Mouse (Mus musculus): ENCODE measurements around the gene Hmg20b. TPM values are rescaled to one million over a fixed set of nuclear protein-coding genes. Genes with fewer than 3 reads are reported as not detected.

Hmg20b gene
- polyA plus RNA-seq, 1 experiment from 2014 or later, result 29.9 TPM

DNA sequence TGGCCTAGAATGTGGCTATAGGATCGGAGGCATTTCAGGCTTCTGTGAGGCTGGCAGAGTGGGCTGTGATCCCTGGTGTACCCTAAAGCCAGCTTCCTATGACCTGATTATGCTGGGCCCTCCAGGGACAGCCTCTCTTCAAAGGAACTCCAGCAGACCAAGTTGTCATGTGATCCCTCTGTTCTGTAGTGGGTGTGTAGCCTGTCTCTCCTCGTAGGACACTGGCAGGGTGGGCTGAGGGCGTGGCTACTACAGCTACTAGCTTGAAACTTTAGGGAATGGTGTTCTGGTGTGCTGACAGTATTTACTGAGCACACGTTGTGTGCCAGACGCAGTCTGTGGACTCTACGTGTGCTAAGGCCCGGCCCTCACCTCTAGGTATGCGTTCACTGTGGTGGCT is 10.4 kb upstream of the Hmg20b start:
- Histone ChIP-seq H3K4me3 (ENCODE audit: low read depth, low read length) (no peak overlapping the region), H3K36me3 (ENCODE audit: control insufficient read depth, insufficient read depth, low read length) (no peaks in the 10 kb centered on the region), H3K9me3 (ENCODE audit: control insufficient read depth, low read length) (no peaks in the 10 kb centered on the region), H3K4me1 (ENCODE audit: control insufficient read depth, insufficient read depth, low read length) (peaks cover 16% of the 10 kb centered on the region; the same call in 1 of the 2 replicates), H3K9ac (replicated peaks; ENCODE audit: low read depth, low read length) (no peak overlapping the region), H3K27ac (ENCODE audit: low read depth, low read length) (no peak overlapping the region), H3K27me3 (ENCODE audit: control insufficient read depth, insufficient read depth, low read length) (0 out of 2 replicates have a peak, but pooled peaks cover 3% of the 10 kb centered on the region), H3K4me2 (ENCODE audit: low read depth, low read length) (no peak overlapping the region)
- WGBS, result 70% methylated on average over 8 of the region's 8 CpGs
- no peak for ATAC-seq (ENCODE audit: low read depth)

DNA sequence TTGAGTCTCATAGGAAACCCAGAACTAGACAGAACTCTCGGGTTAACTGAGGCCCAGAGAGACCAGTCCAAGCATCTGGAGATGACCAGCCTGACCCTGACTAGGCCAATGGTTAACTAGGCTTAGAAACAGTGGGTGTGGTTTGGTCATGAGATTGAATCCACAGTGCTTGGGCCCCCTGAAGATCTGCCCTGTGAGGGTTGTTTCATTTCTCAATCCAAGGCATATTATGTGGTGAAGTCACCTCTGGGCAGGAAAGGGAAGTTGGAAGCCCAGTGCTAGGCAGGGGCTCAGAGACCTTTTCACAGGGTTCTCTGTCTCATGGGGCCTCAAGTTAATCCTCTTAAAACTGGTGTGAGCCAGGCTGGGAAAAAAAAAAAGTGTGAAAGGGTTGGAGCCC is 8.6 kb upstream of the Hmg20b start:
- Histone ChIP-seq H3K27me3 (ENCODE audit: control insufficient read depth, insufficient read depth, low read length) (0 out of 2 replicates have a peak, but pooled peaks cover 3% of the 10 kb centered on the region), H3K36me3 (ENCODE audit: control insufficient read depth, insufficient read depth, low read length) (no peaks in the 10 kb centered on the region), H3K4me3 (ENCODE audit: low read depth, low read length) (0 out of 2 replicates have a peak overlapping the region, but pooled peaks have one; percentile 67), H3K9ac (replicated peaks; ENCODE audit: low read depth, low read length) (0 out of 2 replicates have a peak overlapping the region, but pooled peaks have one; percentile 75), H3K9me3 (ENCODE audit: control insufficient read depth, low read length) (no peaks in the 10 kb centered on the region), H3K4me1 (ENCODE audit: control insufficient read depth, insufficient read depth, low read length) (peaks cover 9% of the 10 kb centered on the region; the same call in 1 of the 2 replicates), H3K27ac (ENCODE audit: low read depth, low read length) (no peak overlapping the region), H3K4me2 (ENCODE audit: low read depth, low read length) (peak overlapping the region; percentile 85; the same call in 1 of the 2 replicates)
- ATAC-seq (ENCODE audit: low read depth), result no peak
- WGBS, result 70% methylated on average over 1 of the region's 1 CpGs

DNA sequence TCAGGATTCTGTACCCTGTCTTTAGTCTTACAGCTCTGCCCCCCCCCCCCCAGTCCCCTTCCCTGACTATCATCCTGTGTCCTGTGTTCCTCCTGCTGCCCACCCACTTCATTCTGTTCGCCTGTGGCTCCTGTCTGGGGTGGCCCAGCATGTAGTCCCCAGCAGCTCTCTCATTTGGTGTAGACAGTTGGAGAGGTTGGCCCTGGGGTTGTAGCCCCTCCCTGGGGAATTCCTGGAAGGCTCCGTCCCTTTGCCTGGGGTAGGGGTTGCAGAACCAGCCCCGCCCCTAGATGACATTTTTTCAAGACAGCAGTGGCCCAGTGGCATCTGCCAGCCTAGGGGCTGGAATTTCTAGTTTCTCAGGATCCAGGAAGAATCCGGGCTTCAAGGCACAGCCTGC is 7.9 kb upstream of the Hmg20b start:
- 33% methylated on average over 4 of the region's 4 CpGs for WGBS
- Histone ChIP-seq H3K4me2 (ENCODE audit: low read depth, low read length) (peak overlapping the region; percentile 85), H3K9ac (replicated peaks; ENCODE audit: low read depth, low read length) (peak overlapping the region; percentile 75), H3K4me1 (ENCODE audit: control insufficient read depth, insufficient read depth, low read length) (0 out of 2 replicates have a peak, but pooled peaks cover 6% of the 10 kb centered on the region), H3K9me3 (ENCODE audit: control insufficient read depth, low read length) (no peaks in the 10 kb centered on the region), H3K27me3 (ENCODE audit: control insufficient read depth, insufficient read depth, low read length) (0 out of 2 replicates have a peak, but pooled peaks cover 3% of the 10 kb centered on the region), H3K36me3 (ENCODE audit: control insufficient read depth, insufficient read depth, low read length) (no peaks in the 10 kb centered on the region), H3K4me3 (ENCODE audit: low read depth, low read length) (peak overlapping the region; percentile 67), H3K27ac (ENCODE audit: low read depth, low read length) (no peak overlapping the region)
- ATAC-seq (ENCODE audit: low read depth), result no peak

DNA sequence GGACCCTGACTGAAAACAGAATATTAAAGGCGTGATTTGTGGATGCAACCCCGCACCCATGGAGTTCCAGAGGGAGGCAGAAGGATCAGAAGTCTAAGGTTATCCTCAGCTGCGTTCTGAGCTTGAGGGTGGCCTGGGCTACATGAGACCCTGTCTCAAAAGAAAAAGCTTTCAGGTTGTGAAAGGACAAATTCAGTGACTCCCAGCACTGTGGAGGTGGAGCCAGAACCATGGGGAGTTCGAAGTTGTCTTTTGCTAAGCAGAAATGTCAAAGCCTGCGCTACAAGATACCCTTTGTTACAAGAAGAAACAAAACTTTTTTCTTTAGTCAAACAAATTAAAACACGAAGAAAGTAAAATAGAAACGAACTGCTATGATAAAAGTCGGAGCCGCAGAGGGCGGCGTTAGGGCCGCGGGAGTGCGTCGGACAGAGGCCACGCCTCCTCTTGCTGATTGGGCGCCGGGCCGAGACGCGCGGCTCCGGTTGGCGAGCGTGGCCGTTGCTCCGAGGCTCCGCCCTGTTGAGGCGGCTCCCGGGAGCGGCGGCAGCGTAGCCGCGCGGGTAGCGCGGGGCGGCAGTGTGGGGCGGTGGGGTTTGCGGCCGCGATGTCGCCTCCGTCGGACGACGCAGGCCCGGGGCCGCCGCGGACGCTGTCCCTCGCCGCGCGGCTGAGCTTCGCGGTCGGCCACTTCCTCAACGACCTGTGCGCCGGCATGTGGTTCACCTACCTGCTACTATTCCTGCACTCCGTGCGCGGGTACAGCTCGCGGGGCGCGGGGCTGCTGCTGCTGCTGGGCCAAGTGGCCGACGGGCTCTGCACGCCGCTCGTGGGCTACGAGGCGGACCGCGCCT is 6.9 kb upstream of the Hmg20b start, which contains the start of gene Mfsd12:
Mfsd12 (plus strand) TSS at position 501 of the 854 bp plus-strand sequence.
- peak within 1 kb of the TSS; percentile 85 for H3K4me2 ChIP-seq (ENCODE audit: low read depth, low read length)
- 2% methylated on average over 66 of the region's 79 CpGs for WGBS
- H3K27me3 ChIP-seq (ENCODE audit: control insufficient read depth, insufficient read depth, low read length), result no peaks in the 10 kb centered on the region
- H3K4me3 ChIP-seq (ENCODE audit: low read depth, low read length), result peak within 1 kb of the TSS; percentile 67
- H3K9me3 ChIP-seq (ENCODE audit: control insufficient read depth, low read length), result no peaks in the 10 kb centered on the region
- 0 out of 2 replicates have a peak, but pooled peaks cover 6% of the 10 kb centered on the region for H3K4me1 ChIP-seq (ENCODE audit: control insufficient read depth, insufficient read depth, low read length)
- ATAC-seq (ENCODE audit: low read depth), result peak; percentile 92
- no peak within 1 kb of the TSS for H3K27ac ChIP-seq (ENCODE audit: low read depth, low read length)
- peak within 1 kb of the TSS; percentile 75 for H3K9ac ChIP-seq (replicated peaks; ENCODE audit: low read depth, low read length)
- H3K36me3 ChIP-seq (ENCODE audit: control insufficient read depth, insufficient read depth, low read length), result no peaks in the 10 kb centered on the region

DNA sequence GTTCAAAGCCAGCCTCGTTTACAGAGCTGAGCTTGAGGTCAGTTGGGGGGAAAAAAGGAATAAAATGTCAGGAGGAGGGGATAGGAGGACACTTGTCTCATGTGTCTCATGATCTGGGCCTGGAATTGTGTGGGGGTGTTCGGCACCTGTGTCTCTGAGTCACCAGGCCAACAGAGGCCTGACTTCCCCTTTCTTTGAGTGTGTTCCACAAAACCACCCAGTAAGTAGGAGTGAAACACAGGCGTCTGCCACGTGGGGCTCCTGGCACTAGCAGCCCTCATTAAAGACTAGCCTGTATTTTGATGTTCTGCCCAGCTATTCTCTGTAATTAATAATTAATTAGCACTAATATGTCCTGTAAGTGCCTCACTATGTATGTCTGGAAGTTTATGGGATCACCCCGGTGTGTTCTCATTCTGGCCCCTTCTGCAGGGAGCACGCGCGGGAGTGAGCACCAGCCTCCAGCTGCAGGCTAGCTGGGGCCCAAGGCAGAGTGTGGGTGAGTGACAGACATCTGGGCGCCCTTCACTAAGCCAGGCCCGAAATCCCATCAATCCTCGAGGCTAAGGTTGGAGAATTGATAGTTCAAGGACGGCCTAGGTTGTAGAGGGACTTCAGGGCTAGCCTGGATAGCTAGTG is 6.2 kb upstream of the Hmg20b start:
- H3K4me2 ChIP-seq (ENCODE audit: low read depth, low read length), result peak overlapping the region; percentile 85
- H3K4me1 ChIP-seq (ENCODE audit: control insufficient read depth, insufficient read depth, low read length), result 0 out of 2 replicates have a peak, but pooled peaks cover 6% of the 10 kb centered on the region
- H3K9me3 ChIP-seq (ENCODE audit: control insufficient read depth, low read length), result no peaks in the 10 kb centered on the region
- H3K27ac ChIP-seq (ENCODE audit: low read depth, low read length), result no peak overlapping the region
- 54% methylated on average over 12 of the region's 12 CpGs for WGBS
- H3K27me3 ChIP-seq (ENCODE audit: control insufficient read depth, insufficient read depth, low read length), result no peaks in the 10 kb centered on the region
- H3K36me3 ChIP-seq (ENCODE audit: control insufficient read depth, insufficient read depth, low read length), result no peaks in the 10 kb centered on the region
- no peak overlapping the region for H3K4me3 ChIP-seq (ENCODE audit: low read depth, low read length)
- no peak for ATAC-seq (ENCODE audit: low read depth)
- H3K9ac ChIP-seq (replicated peaks; ENCODE audit: low read depth, low read length), result no peak overlapping the region

DNA sequence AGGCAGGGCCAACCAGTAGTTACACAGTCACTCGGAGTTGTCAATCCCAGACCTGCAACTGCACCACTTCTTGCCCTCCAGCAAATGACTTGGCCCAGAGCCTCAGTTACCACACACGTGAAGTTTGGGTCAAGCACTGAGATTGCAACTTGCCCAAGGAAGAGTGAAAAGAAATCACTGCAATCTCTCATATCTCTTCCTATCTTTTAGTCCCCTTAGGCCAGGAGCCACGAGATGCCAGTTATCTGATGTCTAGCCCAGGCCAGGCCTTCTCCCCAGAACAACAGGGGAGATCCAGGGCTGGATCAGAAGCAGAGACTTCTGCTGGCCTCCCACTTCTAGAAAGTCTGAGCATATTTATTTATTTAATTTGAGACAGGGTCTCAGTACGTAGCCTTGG is 5.3 kb upstream of the Hmg20b start:
- no peak overlapping the region for H3K4me3 ChIP-seq (ENCODE audit: low read depth, low read length)
- no peaks in the 10 kb centered on the region for H3K27me3 ChIP-seq (ENCODE audit: control insufficient read depth, insufficient read depth, low read length)
- no peaks in the 10 kb centered on the region for H3K36me3 ChIP-seq (ENCODE audit: control insufficient read depth, insufficient read depth, low read length)
- 0 out of 2 replicates have a peak, but pooled peaks cover 4% of the 10 kb centered on the region for H3K4me1 ChIP-seq (ENCODE audit: control insufficient read depth, insufficient read depth, low read length)
- WGBS, result 85% methylated on average over 4 of the region's 4 CpGs
- H3K9me3 ChIP-seq (ENCODE audit: control insufficient read depth, low read length), result no peaks in the 10 kb centered on the region
- H3K27ac ChIP-seq (ENCODE audit: low read depth, low read length), result no peak overlapping the region
- H3K4me2 ChIP-seq (ENCODE audit: low read depth, low read length), result no peak overlapping the region
- no peak for ATAC-seq (ENCODE audit: low read depth)
- H3K9ac ChIP-seq (replicated peaks; ENCODE audit: low read depth, low read length), result no peak overlapping the region

DNA sequence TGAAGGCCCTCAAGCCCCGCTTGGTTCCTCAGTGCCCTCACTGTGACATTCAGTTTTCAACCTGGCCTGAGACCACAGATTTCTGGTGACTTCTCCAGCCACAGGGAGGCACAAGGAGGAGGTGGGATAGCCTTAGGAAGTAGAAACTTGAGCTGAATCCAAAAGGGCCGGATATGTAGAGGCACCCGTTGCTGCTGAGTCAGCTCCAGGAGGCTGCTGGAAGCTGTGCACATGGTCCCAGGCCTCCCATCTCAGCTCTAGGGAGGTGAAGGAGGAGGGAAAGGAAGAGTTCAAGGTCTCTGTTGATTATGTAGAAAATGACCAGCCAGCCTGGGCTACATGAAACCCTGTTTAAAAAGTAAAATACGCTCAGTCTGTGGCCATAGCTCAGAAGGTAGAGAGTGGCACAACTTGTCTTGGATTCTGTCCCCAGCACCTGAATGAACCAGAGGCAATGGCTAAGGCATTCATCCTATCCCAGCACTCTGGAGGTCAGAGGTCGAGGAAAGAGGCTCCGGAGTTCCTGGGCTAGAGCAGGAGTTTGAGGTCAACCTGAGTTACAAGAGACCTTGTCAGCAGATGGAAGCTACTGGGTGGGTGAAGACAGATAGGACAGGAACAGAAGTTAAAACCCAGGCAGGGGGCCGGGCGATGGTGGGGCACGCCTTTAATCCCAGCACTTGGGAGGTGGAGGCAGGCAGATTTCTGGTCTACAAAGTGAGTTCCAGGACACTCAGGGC is 4.6 kb upstream of the Hmg20b start:
- Histone ChIP-seq H3K4me2 (ENCODE audit: low read depth, low read length) (no peak overlapping the region), H3K9ac (replicated peaks; ENCODE audit: low read depth, low read length) (no peak overlapping the region), H3K36me3 (ENCODE audit: control insufficient read depth, insufficient read depth, low read length) (no peaks in the 10 kb centered on the region), H3K4me3 (ENCODE audit: low read depth, low read length) (no peak overlapping the region), H3K9me3 (ENCODE audit: control insufficient read depth, low read length) (no peaks in the 10 kb centered on the region), H3K4me1 (ENCODE audit: control insufficient read depth, insufficient read depth, low read length) (peaks cover 6% of the 10 kb centered on the region; the same call in 1 of the 2 replicates), H3K27ac (ENCODE audit: low read depth, low read length) (no peak overlapping the region), H3K27me3 (ENCODE audit: control insufficient read depth, insufficient read depth, low read length) (no peaks in the 10 kb centered on the region)
- no peak for ATAC-seq (ENCODE audit: low read depth)
- WGBS, result 77% methylated on average over 9 of the region's 9 CpGs

DNA sequence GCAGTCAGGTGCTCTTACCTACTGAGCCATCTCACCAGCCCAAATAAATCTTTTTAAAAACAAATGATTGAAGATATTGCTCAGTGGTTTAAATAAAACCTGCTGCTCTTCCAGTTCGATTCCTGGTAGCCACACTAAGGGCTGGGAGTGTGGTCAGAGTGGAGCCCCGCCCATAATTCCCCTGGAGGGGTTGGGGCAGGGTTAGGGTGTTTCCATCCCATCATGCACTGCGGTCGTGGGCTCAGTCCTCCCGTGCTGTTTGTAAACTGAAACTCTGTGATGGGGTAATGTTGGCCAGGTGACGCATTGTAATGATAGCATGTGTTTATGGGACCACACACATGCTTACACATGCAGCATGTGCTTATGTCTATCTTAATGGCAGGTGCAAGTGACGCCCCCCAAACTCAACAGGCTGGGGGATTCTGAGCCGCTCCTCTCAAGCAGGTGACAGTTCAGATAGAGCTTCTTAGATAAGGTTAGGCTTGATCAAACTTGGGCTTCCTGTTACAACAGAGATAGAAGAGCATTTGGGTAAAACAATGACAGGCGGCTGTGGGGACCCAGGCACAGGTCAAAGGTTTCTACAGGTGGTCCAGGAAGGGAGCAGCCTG is 1.5 kb upstream of the Hmg20b start:
- Histone ChIP-seq H3K4me1 (ENCODE audit: control insufficient read depth, insufficient read depth, low read length) (peaks cover 10% of the 10 kb centered on the region), H3K9ac (replicated peaks; ENCODE audit: low read depth, low read length) (no peak overlapping the region), H3K36me3 (ENCODE audit: control insufficient read depth, insufficient read depth, low read length) (no peaks in the 10 kb centered on the region), H3K27me3 (ENCODE audit: control insufficient read depth, insufficient read depth, low read length) (peaks cover 4% of the 10 kb centered on the region; the same call in 1 of the 2 replicates), H3K27ac (ENCODE audit: low read depth, low read length) (no peak overlapping the region), H3K4me3 (ENCODE audit: low read depth, low read length) (no peak overlapping the region), H3K4me2 (ENCODE audit: low read depth, low read length) (no peak overlapping the region), H3K9me3 (ENCODE audit: control insufficient read depth, low read length) (no peaks in the 10 kb centered on the region)
- no peak for ATAC-seq (ENCODE audit: low read depth)
- 28% methylated on average over 9 of the region's 9 CpGs for WGBS
